Mouse (Mus musculus) v-Abl transformed pro-B cells (cell line): Measurements from ENCODE around the gene Bbs7.

Source experiments
- in situ Hi-C, 2 experiments: fragments of 400-800 bp; cut with MboI; formaldehyde crosslinking; loops; one replicate each; pipeline ENCODE4 v1.15.1; 2025; ENCODE audit not compliant: unreplicated experiment in 2 of 2

The Bbs7 gene

DNA sequence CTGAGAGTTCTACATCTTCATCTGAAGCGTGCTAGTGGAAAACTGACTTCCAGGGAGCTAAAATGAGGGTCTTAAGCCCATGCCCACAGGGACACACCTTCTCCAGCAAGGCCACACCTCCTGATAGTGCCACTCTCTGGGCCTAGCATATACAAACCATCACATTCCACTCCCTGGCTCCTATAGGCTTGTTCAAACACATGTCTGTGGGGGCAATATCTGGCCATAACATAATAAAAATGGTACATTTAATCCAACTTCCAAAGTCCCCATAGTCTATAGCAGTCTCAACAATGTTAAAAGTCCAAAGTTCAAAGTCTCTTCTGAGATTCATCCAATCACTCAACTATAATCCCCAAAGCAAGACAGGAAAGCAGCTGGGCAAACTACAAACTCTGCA lies 55.7 kb downstream of the Bbs7 start:
- in situ Hi-C loops, result loop anchor here in 1 of 2 experiments (25.0 kb wide), 2 partner anchors 855 to 1930 kb away; partner anchors contain the start of genes Ankrd50, Nudt6 and Spata5

DNA sequence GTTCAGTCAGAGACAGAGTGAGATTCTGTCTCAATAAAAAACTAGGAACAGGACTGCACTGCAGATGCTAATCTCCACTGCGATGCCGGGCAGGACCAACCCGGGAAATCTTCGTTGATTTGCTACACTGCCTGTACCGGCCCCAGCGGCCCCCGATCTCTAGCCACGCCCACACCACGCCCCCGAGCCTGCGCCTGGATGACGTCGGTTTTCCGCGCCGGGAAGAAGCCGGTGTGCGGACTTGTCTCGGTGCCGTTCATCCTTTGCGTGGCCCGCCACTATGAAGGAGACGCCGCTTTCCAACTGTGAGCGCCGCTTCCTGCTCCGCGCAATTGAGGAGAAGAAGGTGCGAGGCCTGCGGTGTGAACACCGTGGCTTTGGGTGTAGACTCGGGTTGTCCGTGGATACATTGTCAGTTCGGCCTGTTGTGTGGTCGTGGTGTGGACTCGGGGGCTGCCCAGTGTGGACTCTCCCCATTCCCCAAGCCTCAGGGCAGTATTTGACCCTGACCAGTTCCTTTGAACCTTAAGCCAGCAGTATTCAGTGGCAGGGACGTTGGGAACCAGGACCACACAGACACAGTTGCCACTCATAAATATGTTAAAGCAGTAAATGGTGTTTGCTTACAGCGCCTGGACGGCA lies 60.8 kb downstream of the Bbs7 start, which contains the start of gene Exosc9:
Exosc9 (plus strand) TSS at position 201 of the 642 bp plus-strand sequence.
- in situ Hi-C loops, result loop anchor here in 1 of 2 experiments (25.0 kb wide), 2 partner anchors 860 to 1935 kb away; partner anchors contain the start of genes Ankrd50, Nudt6 and Spata5

DNA sequence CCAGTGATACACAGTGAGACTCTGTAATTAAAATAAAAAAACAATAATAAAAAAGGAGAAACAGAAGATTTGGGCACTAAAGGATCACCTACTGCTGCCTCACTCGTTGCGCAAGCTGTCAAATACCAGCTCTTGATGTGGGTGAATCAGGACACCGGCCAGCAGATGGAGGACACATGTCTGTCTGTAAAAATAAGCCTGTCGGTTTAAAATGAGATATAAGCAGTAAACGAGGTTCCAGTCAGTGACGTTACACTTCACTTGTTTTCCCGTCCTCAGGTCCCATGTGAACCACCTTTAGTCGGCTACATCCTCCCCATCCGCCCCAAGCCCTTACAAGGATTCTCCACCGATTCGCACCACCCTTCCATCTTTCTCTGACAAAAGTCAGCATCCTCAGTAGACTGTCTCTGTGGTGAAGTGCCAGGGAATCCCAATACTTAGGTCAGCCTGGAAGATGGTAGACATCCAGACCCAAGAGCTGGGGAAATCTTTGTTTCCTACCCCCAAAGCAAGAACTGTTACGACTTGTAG lies 61.4 kb downstream of the Bbs7 start:
- in situ Hi-C loops, result loop anchor here in 1 of 2 experiments (25.0 kb wide), 2 partner anchors 860 to 1935 kb away; partner anchors contain the start of genes Ankrd50, Nudt6 and Spata5

DNA sequence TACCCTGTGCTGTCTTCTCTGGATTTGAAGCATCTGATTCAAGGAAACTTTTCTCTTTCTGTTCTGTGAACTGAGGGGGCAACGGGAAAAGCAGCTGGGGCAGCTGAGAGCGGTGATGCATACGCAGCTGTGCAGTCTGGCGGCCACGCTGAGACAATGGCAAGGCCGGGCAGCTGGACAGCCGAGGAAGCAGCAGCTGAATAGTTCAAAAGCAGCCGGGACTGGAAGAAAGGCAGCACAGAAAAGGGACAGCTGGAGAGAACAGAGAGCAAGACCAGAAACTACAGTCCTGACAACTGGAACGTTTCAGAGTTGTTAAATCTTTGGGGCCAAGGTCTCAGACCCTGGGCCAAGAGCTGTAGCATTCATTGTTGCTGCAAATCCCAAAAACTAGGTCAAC lies 61.9 kb downstream of the Bbs7 start:
- in situ Hi-C loops, result loop anchor here in 1 of 2 experiments (25.0 kb wide), 2 partner anchors 861 to 1936 kb away; partner anchors contain the start of genes Ankrd50, Nudt6 and Spata5

DNA sequence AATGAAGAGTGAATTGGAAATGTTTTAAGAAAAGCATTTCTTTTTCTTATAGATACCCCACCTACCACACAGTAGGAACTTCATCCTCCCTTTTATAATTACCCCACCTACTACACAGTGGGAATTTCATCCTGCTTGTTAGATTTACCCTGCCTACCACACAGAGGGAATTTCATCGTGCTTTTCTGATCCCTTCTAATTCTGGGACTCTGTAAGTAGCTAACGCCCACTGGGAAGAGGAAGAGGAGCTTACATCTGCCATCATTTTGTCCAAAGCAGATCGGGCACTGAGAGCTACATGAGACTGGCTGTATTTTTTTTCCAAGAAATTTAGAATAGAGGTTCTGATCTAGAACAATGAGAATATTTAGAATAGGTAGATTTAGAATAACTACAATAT lies 68.3 kb downstream of the Bbs7 start:
- in situ Hi-C loops, result no loop called here

DNA sequence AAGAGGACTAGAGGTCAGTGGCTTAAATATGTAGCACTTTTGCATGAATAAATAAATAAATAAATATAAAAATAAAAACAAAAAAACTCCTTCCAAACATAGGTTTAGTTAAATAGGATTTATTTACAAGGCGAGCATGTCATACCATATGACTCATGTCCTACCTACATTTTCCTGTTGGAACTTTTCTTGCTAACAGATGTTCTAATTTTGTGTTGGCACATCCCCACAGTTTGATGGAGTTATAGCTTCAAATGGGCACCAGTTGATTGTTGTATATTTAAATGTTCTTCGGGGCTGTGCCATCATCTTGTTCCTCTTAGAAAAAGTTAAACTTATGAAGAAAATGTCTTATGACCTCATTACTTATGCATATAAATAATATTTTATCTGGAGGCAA lies 71.9 kb downstream of the Bbs7 start:
- in situ Hi-C loops, result no loop called here

DNA sequence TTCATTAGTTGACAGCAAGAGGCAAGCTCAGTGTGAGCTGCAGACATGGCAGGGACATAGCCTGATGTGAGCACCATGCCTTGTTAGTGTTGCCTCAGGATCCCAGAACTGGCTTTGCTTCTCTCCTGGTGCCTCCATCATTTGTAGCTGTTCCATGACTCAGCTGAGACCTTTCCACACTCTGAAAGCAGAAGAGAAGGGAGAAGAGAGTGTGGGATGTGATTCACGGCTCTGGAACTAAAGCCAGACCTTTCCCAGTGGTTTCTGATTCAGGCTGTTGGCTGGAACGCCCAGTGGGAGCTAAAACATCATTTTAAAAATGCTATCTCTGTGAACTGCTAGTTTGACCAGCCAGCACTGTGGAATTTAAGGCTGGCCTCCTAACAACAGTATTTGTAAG lies 72.5 kb downstream of the Bbs7 start:
- in situ Hi-C loops, result no loop called here

DNA sequence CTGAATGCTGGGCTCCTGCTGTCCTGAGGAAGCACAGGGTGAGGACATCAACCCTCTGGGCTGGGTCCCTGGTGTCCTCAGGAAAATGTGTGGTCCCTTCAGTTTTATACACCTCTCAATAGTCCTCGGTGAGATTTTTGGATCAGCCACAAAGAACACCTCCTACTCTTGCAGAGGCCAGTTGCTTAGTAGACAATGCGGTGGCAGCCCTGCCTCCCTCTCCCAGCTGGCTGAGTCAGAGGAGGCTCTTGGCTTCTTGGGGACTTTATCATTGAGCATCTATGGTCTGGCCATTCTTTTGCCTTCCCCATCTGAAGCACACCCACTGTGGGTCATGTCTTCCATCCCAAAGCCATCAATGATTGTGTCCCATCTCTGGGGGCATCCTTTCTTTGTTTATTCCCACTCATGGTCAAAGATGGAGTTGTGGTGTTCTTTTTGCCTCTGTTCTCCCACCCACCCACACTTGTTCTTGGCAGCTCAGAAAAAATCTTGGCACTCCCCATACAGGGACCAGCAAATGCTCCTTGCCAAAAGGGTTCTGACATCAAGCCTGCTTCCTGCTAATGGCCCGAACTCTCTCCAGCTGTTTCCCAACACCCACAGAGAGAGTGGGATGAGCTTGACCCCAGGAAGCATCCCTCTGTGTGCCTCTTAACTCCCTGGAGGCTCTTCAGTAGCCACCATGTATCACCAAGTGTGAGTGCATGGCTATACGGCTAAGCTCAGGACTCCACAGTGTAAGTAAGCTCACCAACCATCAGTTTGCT lies 75.4 kb downstream of the Bbs7 start:
- in situ Hi-C loops, result no loop called here

DNA sequence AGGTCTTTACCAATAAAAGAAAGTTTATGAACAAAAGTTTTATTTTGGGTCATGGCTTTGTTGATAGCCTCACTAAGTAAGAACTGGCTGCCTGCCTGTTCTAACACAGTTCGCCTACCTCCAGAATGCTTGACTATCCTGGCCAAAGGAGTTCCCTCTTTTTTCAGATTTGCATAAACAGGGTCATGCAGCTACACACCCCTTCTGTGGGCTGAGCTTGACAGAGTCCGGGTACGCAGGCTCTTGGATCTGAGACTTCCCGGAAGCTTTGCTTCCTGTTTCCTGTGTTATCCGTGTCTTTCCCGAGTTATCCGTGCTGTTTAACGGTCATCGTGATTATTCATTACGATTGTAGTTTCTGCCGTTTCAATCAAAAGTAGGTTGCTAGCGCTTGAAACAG lies 77.2 kb downstream of the Bbs7 start:
- in situ Hi-C loops, result no loop called here

DNA sequence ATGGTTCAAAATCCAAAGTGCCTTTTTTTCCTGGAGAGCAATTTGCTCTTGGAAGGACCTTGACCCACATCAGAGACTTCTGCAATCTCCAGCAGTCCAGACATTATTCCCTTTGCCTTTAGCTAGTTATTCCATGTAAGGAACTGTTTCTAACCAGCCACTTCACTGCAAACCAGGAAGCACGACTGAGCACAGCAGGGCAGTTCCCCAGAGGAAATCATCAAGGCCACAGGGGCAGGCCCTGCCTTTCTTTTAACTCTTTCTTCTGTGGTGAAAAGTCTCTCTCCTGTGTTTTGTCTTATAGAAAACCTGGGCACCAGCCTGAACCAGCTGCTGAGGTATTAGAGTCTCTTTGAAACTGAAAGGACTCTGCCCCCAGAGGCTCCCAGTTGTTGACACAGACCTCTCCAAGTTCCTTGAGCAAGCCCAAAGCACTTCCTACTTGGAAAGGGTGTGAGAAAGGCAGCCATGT lies 80.0 kb downstream of the Bbs7 start:
- in situ Hi-C loops, result no loop called here

DNA sequence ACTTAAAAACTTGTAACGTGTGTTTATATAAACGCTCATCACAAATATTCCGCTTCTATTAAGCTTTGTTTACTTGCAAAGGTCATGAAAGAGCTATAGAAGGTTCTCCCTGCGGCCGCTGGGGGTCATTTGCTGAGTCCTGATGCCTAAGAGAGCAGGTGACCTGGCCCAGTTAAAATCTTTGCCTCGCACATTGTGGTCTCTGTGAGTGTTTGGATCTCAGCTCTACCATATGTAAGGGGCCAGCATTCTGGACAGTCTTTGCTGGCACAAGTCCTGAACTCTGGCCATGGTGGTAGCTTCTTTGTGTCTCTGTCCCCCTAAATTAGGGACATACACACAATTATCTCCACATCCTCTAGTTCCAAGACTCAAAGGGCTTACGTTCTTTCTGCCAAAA lies 80.5 kb downstream of the Bbs7 start:
- in situ Hi-C loops, result no loop called here

DNA sequence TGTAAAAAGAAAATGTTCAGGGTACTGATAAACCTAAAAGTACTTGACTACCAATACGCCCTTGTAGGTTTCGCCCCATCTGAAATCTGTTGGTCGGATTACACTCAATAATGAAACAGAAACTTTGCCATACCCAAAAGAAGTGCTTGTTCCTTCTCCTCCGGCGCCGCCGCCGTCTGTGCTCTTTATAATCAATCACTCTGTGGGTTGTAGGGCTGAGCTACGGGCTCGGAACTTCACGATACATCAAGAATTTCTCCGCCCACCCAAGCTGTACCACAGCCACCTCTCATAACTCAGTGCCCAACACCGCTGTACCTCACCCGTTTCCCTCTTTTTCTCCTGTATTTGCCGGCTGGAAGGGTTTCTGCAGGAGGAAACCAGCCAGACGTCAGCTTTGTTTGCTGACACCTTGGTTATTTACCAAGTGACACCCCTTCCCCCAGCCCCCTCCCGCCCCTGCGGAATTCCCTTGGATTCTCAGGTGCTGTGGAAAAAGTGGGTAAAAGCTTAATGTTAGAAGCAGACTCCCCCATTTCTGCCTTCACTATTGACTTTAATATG lies 81.2 kb downstream of the Bbs7 start:
- in situ Hi-C loops, result no loop called here

DNA sequence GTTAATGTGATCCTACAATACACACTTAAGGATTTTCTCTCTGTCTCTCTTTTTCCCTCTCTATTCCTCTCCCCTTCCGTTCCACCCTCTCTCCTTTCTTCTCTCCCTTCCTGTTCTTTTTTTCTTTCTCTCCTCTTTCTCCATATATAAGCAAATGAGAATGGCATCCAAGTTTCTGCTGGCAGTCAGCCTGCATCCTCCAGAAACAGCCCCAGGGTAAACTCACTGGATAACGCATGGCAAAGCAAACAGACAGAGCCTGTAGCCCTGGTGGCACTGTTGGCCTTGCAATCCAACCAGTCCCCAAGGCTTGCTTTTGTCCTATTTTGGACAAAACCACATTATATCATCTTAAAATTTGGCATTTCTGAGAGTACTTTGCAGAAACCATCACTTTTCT lies 82.0 kb downstream of the Bbs7 start:
- in situ Hi-C loops, result no loop called here

DNA sequence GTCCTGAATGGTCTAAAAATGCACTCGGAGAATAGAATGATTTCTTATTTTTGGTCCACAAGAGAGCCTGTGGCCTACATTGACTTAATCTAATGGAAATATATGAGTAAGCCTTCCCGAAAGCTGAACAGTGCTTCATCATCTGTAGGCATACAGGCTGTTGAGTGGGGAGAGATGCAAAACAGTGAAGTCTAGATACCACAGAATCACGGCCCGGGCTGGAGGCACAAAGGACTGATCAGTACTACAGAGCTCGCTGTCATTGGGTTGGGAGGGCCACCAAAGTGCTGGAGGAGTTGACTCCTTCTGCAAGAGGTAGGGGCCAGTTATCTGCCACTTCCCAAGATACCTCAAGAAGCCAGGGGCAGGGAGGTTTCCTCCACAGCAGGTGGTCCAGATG lies 82.5 kb downstream of the Bbs7 start:
- in situ Hi-C loops, result no loop called here

DNA sequence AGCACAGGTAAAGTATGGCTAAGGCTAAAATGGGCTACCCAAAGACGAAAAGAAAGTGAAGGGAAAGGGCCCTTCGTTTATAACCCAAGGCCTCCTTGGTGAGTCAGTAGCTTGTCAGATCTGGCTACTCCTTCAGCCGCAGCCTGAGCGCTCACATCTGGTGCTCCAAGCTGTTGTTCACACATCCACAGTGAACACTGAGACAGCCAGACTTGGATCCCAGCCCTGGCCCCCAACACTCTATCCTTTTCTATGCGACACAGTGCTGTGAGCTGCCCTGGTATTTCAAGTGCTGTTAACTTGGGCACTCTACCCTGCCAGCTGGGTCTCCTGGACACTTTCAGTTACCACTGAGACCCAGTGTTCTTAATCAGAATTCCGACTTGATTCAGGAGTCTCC lies 82.9 kb downstream of the Bbs7 start:
- in situ Hi-C loops, result no loop called here

DNA sequence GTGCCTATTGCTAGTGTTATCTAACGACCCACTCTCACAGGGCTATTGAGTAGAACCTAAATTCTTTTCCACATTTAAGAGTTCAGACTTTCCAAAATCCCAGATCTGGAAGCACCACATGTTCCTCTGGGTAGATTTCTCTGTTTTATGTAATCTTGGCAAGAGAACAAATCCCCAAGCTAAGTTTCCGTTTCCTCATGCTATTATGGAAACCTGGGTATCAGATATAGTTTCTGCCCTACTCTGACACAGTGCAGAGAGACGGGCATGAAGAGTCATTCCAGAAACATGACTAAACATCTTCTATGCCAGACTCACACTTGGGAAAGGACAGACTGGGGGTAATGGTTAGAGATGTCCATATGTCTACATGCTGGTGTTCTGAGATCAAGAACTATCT lies 88.8 kb downstream of the Bbs7 start:
- in situ Hi-C loops, result no loop called here
